Mouse (Mus musculus) ES-E14 (cell line): ENCODE data around the gene 4930523C07Rik.

Experiments
- CHD2 ChIP-seq: IDR thresholded peaks from 2 replicates; pipeline ENCODE4 v1.6.1; 2014; ENCODE audit warnings: mild to moderate bottlenecking, low read depth, low read length, inconsistent platforms
- HCFC1 ChIP-seq: IDR thresholded peaks from 2 replicates; pipeline ENCODE4 v1.6.1; 2012; ENCODE audit warnings: low read length, inconsistent platforms, borderline replicate concordance; ENCODE audit not compliant: insufficient read depth
- MAFK ChIP-seq: IDR thresholded peaks from 2 replicates; pipeline ENCODE4 v1.6.1; 2014; ENCODE audit warnings: mild to moderate bottlenecking, low read depth, low read length, inconsistent platforms; ENCODE audit not compliant: insufficient read depth

DNA sequence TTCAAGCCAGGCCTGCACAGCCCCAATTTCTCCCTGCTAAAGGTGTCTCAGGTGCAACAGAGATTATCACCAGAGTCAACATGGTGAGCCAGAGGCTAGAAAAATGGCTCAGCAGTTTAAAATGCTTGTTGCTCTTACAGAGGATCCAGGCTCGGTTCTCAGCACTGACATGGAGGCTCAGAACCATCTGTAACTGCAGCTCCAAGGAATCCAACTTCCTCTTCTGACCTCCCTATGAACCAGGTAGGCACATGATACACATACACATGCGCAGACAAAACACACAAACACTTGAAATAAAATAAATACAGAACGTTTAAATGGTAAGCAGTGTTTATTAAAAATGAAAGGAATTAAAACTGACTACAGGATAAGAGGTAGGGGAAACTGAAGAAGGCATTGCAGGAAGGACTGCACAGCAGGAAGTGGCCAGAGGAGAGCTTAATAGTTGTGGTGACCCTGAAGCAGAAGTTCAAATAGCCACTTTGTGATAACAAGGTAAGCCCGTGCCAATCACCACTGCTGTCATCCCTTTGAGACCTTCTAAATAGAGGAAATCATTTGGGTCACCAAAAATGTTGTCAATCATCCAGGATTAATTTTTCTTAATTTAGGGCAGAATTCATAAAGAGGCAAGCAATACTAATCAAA lies 10.1 kb upstream of the 4930523C07Rik start:
- TF ChIP-seq HCFC1 (no peak), MAFK (no peak), CHD2 (no peak)
